11 mouse cellular contexts compared by ENCODE assay signal in genomic region chr10:118882258-118882885, GRCm38 (mm10). TPM values are rescaled to one million over a fixed set of nuclear protein-coding genes. Genes with fewer than 3 reads are reported as not detected.
A peak's percentile ranks its signal among the peaks of the same experiment; 100 is the strongest.
DNase-seq lines count a peak whose midpoint lies in the region; ATAC-seq lines count a peak whose summit lies in the region.
"Had no signal": no experiment of that assay in that cellular context is flagged by ENCODE, and none has a peak within 500 bp of the region (broad histone marks: within the 10 kb centered on the region; RNA-seq: fewer than 3 reads in every experiment).

No protein-coding gene starts in this region.

- H3K9ac ChIP-seq in embryonic facial prominence, embryonic 14.5 days (ENCODE audit: low read depth, low read length): no peak overlapping the region
- H3K9ac ChIP-seq in intestine, embryonic 15.5 days: no peak overlapping the region
- H3K9ac ChIP-seq: midbrain, embryonic 15.5 days had no signal

- no peak for ATAC-seq in embryonic facial prominence, embryonic 14.5 days (ENCODE audit: low read depth)
- ATAC-seq in intestine, embryonic 15.5 days: no peak
- ATAC-seq in frontal cortex, adult (ENCODE audit: low TSS enrichment): no peak
- ATAC-seq: midbrain, embryonic 15.5 days; Patski had no signal

- intact Hi-C loops in heart, postnatal 10 days (cut with DNase I): no loop called here

- no peaks in the 10 kb centered on the region for H3K9me3 ChIP-seq in embryonic facial prominence, embryonic 14.5 days (ENCODE audit: control insufficient read depth, low read length)
- no peaks in the 10 kb centered on the region for H3K9me3 ChIP-seq in intestine, embryonic 15.5 days
- H3K9me3 ChIP-seq: midbrain, embryonic 15.5 days had no signal

- H3K4me1 ChIP-seq in embryonic facial prominence, embryonic 14.5 days (ENCODE audit: control insufficient read depth, insufficient read depth, low read length): no peaks in the 10 kb centered on the region
- H3K4me1 ChIP-seq in intestine, embryonic 15.5 days (replicated peaks): no peaks in the 10 kb centered on the region
- H3K4me1 ChIP-seq: midbrain, embryonic 15.5 days had no signal

- DNase-seq in CD4-positive, CD25-positive, alpha-beta regulatory T cell, adult 2 months (ENCODE audit: low read depth, low spot score): peak; percentile 90
- DNase-seq in embryonic facial prominence, embryonic 14.5 days (ENCODE audit: low spot score): no peak
- DNase-seq in lung, postnatal 14 days: peak; percentile 31
- DNase-seq in spleen, postnatal 36 days (ENCODE audit: low spot score in 2 of 2): peak; percentile 84 to 89
- DNase-seq in heart, postnatal 10 days: no peak
- DNase-seq: heart, postnatal 14 days; retina, postnatal 1 day had no signal

- WGBS in embryonic facial prominence, embryonic 14.5 days: 64% methylated on average over 12 of the region's 12 CpGs
- WGBS in intestine, embryonic 15.5 days: 69% methylated on average over 12 of the region's 12 CpGs

- no peaks in the 10 kb centered on the region for H3K36me3 ChIP-seq in embryonic facial prominence, embryonic 14.5 days (ENCODE audit: control insufficient read depth, insufficient read depth, low read length)
- no peaks in the 10 kb centered on the region for H3K36me3 ChIP-seq in intestine, embryonic 15.5 days
- H3K36me3 ChIP-seq: midbrain, embryonic 15.5 days had no signal

- 0 out of 2 replicates have a peak overlapping the region, but pooled peaks have one; percentile 3 for H3K4me2 ChIP-seq in embryonic facial prominence, embryonic 14.5 days (ENCODE audit: low read depth, low read length)
- no peak overlapping the region for H3K4me2 ChIP-seq in intestine, embryonic 15.5 days (replicated peaks)
- H3K4me2 ChIP-seq: midbrain, embryonic 15.5 days had no signal

- no peaks in the 10 kb centered on the region; the same call in 1 of the 2 replicates for H3K27me3 ChIP-seq in embryonic facial prominence, embryonic 14.5 days (replicated peaks; ENCODE audit: control insufficient read depth, insufficient read depth, low read length)
- H3K27me3 ChIP-seq in intestine, embryonic 15.5 days (replicated peaks): no peaks in the 10 kb centered on the region
- H3K27me3 ChIP-seq: midbrain, embryonic 15.5 days; Patski had no signal

- 0 out of 2 replicates have a peak overlapping the region, but pooled peaks have one; percentile 22 for H3K27ac ChIP-seq in embryonic facial prominence, embryonic 14.5 days (replicated peaks; ENCODE audit: low read depth, low read length)
- no peak overlapping the region for H3K27ac ChIP-seq in intestine, embryonic 15.5 days
- H3K27ac ChIP-seq: midbrain, embryonic 15.5 days had no signal

- no peak overlapping the region for H3K4me3 ChIP-seq in embryonic facial prominence, embryonic 14.5 days (ENCODE audit: low read depth, low read length)
- H3K4me3 ChIP-seq in intestine, embryonic 15.5 days (replicated peaks): no peak overlapping the region
- H3K4me3 ChIP-seq: midbrain, embryonic 15.5 days had no signal

RNA-seq across cellular contexts. Expression of gene Dyrk2, which starts 12.4 kb away (rescaled TPM):
- polyA plus RNA-seq in embryonic facial prominence, embryonic 14.5 days (2014; fragmentation: Nextera tagmentation; extraction: Ambion mirVana): 13.1 and 14.7 TPM in 2 replicates
- polyA plus RNA-seq in intestine, embryonic 15.5 days (2015; fragmentation: Nextera tagmentation; extraction: Ambion mirVana): 9.5 TPM in 2 replicates
- total RNA-seq in heart, postnatal 10 days (2021): 100 to 1,000 TPM; 114 to 116 TPM

Comparison
In these comparisons a context has a peak if more than half of its experiments do, and no peak if none do; other contexts are left out.
1. DNase-seq: peak in CD4-positive, CD25-positive, alpha-beta regulatory T cell, adult 2 months (single experiment), lung, postnatal 14 days (single experiment) and spleen, postnatal 36 days (2 of 2); none in embryonic facial prominence, embryonic 14.5 days (single experiment) and heart, postnatal 10 days (0 of 2).